Mouse (Mus musculus) heart, postnatal 0 days (tissue): Measurements from ENCODE around the gene CN725425. TPM values are rescaled to one million over a fixed set of nuclear protein-coding genes. Genes with fewer than 3 reads are reported as not detected.

Experiments used
- ATAC-seq: fragments of 200-750 bp; cut with Nextera tagmentation; 2 replicates; pipeline ENCODE4 v1.8.0; 2017; ENCODE audit warnings: low read depth, moderate number of reproducible peaks, moderate library complexity; ENCODE audit not compliant: insufficient read depth
- DNase-seq: peaks from one replicate; pipeline ENCODE4 v3.0.0-alpha.2; 2016; ENCODE audit warnings: low spot score
- H3K27ac ChIP-seq: fragments of 300-500 bp; sonication (generic); 2 replicates; pipeline ENCODE4 v1.5.1; 2014; ENCODE audit warnings: low read depth, mild to moderate bottlenecking
- H3K27me3 ChIP-seq: fragments of 300-500 bp; sonication (generic); 2 replicates; pipeline ENCODE4 v1.6.1; 2014; ENCODE audit warnings: low read length, mixed read lengths; ENCODE audit not compliant: control insufficient read depth, insufficient read depth
- H3K36me3 ChIP-seq: fragments of 300-500 bp; sonication (generic); replicated peaks from 2 replicates; pipeline ENCODE4 v1.6.1; 2014; ENCODE audit warnings: low read length, mixed read lengths; ENCODE audit not compliant: control insufficient read depth, insufficient read depth
- H3K4me1 ChIP-seq: fragments of 300-500 bp; sonication (generic); 2 replicates; pipeline ENCODE4 v1.6.1; 2014; ENCODE audit warnings: antibody characterized with exemption; ENCODE audit not compliant: control insufficient read depth, insufficient read depth
- H3K4me2 ChIP-seq: fragments of 300-500 bp; sonication (generic); 2 replicates; pipeline ENCODE4 v1.6.1; 2014; ENCODE audit warnings: low read depth, mild to moderate bottlenecking, low read length, moderate library complexity
- H3K4me3 ChIP-seq: fragments of 300-500 bp; sonication (generic); 2 replicates; pipeline ENCODE4 v1.5.1; 2014; ENCODE audit warnings: low read depth, low read length
- H3K9ac ChIP-seq: fragments of 300-500 bp; sonication (generic); replicated peaks from 2 replicates; pipeline ENCODE4 v1.6.1; 2014; ENCODE audit warnings: low read depth, low read length, mixed read lengths
- H3K9me3 ChIP-seq: fragments of 300-500 bp; sonication (generic); replicated peaks from 2 replicates; pipeline ENCODE4 v1.6.1; 2016; ENCODE audit warnings: low read length; ENCODE audit not compliant: control insufficient read depth
- CTCF ChIP-seq: IDR thresholded peaks from 2 replicates; pipeline ENCODE4 v1.5.1; 2016; ENCODE audit warnings: antibody characterized with exemption, control low read depth, low read depth
- EP300 ChIP-seq: IDR thresholded peaks from 2 replicates; pipeline ENCODE4 v1.6.1; 2016; ENCODE audit warnings: antibody characterized with exemption, low read depth
- WGBS: fragments of 180-500 bp; shearing (Covaris S2); extraction: QIAGEN DNeasy Blood & Tissue Kit; methylation state at CpG from one replicate; pipeline ENCODE4 v1.1.7; 2014; 5-methylcytosine and 5-hydroxymethylcytosine counted together
- polyA plus RNA-seq: library from polyadenylated mRNA; unstranded; fragments of >200 nt; fragmentation: Nextera tagmentation; extraction: Ambion mirVana; gene quantifications from 2 replicates; pipeline ENCODE4 v1.2.1, GENCODE M21; 2015
- total RNA-seq: library from RNA; depleted of rRNA; stranded (reverse); fragments of >200 nt; gene quantifications from 2 replicates; pipeline ENCODE4 v1.2.3, GENCODE M21; 2014; ENCODE audit warnings: low replicate concordance

CN725425 gene
- total and polyA plus RNA-seq, 2 experiments from 2014 or later = not detected

GRCm38 (mm10) chr15:91240683-91241335 lies 41.5 kb downstream of the CN725425 start:
- Histone ChIP-seq H3K4me1 (no peaks in the 10 kb centered on the region), H3K4me3 (no peak overlapping the region), H3K27me3 (no peaks in the 10 kb centered on the region), H3K9me3 (no peaks in the 10 kb centered on the region), H3K27ac (no peak overlapping the region), H3K9ac (no peak overlapping the region), H3K4me2 (no peak overlapping the region), H3K36me3 (no peaks in the 10 kb centered on the region)
- TF ChIP-seq CTCF (no peak), EP300 (no peak)
- WGBS = 78% methylated on average over 3 of the region's 3 CpGs
- no peak for ATAC-seq
- DNase-seq = no peak

DNA sequence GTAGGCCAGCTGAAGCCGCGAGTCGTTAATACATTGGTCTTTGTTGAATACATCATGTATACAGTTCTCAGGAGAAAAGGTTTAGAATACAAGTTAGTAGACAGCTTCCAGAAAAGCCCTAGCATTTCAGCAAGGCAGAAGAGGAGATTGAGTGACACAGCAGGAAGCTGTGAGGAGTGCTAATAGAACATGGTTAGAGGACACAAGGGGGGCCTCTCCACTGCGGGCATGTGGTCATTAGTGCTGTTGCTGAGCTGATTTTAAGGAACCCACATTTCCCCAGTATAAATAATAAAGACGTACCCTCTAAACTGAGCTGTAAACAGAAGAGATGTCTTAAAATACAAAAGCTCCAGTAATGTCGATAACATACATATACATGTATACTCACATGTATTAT lies 51.5 kb downstream of the CN725425 start:
- WGBS = 84% methylated on average over 6 of the region's 6 CpGs
- no peak for ATAC-seq
- Histone ChIP-seq H3K27me3 (no peaks in the 10 kb centered on the region), H3K27ac (no peak overlapping the region), H3K36me3 (no peaks in the 10 kb centered on the region), H3K9me3 (no peaks in the 10 kb centered on the region), H3K4me2 (no peak overlapping the region), H3K4me1 (no peaks in the 10 kb centered on the region), H3K9ac (no peak overlapping the region), H3K4me3 (no peak overlapping the region)
- no peak for DNase-seq
- TF ChIP-seq EP300 (no peak), CTCF (no peak)

GRCm38 (mm10) chr15:91251544-91252408 lies 52.5 kb downstream of the CN725425 start:
- no peak overlapping the region for H3K4me2 ChIP-seq
- no peak overlapping the region for H3K9ac ChIP-seq
- H3K36me3 ChIP-seq = no peaks in the 10 kb centered on the region
- no peaks in the 10 kb centered on the region for H3K27me3 ChIP-seq
- DNase-seq (no peak), ATAC-seq (no peak)
- 58% methylated on average over 9 of the region's 9 CpGs for WGBS
- no peaks in the 10 kb centered on the region for H3K9me3 ChIP-seq
- H3K27ac ChIP-seq = no peak overlapping the region
- H3K4me1 ChIP-seq = no peaks in the 10 kb centered on the region
- no peak for TF ChIP-seq CTCF
- TF ChIP-seq EP300 = no peak
- H3K4me3 ChIP-seq = no peak overlapping the region

- Histone ChIP-seq H3K4me1 (no peaks in the 10 kb centered on the region), H3K4me2 (no peak overlapping the region), H3K9me3 (no peaks in the 10 kb centered on the region), H3K9ac (no peak overlapping the region), H3K27me3 (no peaks in the 10 kb centered on the region), H3K27ac (no peak overlapping the region), H3K36me3 (no peaks in the 10 kb centered on the region), H3K4me3 (no peak overlapping the region)
- TF ChIP-seq CTCF (0 out of 2 replicates have a peak, but pooled peaks have one; percentile 16), EP300 (no peak)
- DNase-seq (no peak), ATAC-seq (no peak)
- 37% methylated on average over 8 of the region's 8 CpGs for WGBS
Measured at GRCm38 (mm10) chr15:91252956-91253355, 53.7 kb downstream of the CN725425 start.

DNA sequence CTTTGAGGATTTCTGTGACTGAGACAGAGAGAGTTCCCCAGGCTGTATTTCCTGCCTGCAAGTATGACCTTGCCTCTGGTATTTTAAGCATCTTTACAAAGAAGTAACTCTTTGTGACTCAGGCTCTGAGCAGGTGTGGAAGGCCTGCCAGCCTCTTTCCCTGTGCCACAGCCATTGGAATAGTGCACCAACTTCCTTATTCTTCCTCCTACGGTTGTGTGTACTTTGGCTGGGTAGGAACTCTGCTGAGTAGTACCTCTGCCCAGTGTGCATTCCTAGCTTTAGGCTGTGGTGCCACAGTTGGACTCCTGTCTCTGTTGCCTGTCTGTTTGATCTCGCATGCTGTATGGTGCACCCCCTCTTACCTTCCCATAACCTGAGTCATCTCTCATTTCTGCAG lies 56.0 kb downstream of the CN725425 start:
- Histone ChIP-seq H3K9ac (no peak overlapping the region), H3K36me3 (no peaks in the 10 kb centered on the region), H3K4me1 (no peaks in the 10 kb centered on the region), H3K9me3 (no peaks in the 10 kb centered on the region), H3K27me3 (no peaks in the 10 kb centered on the region), H3K4me2 (no peak overlapping the region), H3K4me3 (no peak overlapping the region), H3K27ac (no peak overlapping the region)
- DNase-seq = no peak
- no peak for ATAC-seq
- no peak for TF ChIP-seq EP300
- no peak for TF ChIP-seq CTCF
- 79% methylated on average over 2 of the region's 2 CpGs for WGBS
